Mouse (Mus musculus): ENCODE results near the gene Fam107b. TPM values are rescaled to one million over a fixed set of nuclear protein-coding genes. Genes with fewer than 3 reads are reported as not detected.

Gene Fam107b
- polyA plus RNA-seq, 1 experiment from 2014 or later, result 18.3 TPM

- no peaks in the 10 kb centered on the region for H3K9me3 ChIP-seq (replicated peaks)
- WGBS (ENCODE audit: insufficient replicate concordance), result 41% methylated on average over 8 of the region's 8 CpGs
- H3K4me2 ChIP-seq, result no peak overlapping the region
- H3K36me3 ChIP-seq (replicated peaks), result no peaks in the 10 kb centered on the region
- no peak overlapping the region for H3K4me3 ChIP-seq (replicated peaks)
- no peak for ATAC-seq (ENCODE audit: insufficient read depth)
- no peaks in the 10 kb centered on the region for H3K27me3 ChIP-seq
- no peaks in the 10 kb centered on the region for H3K4me1 ChIP-seq (replicated peaks)
- H3K27ac ChIP-seq (replicated peaks), result no peak overlapping the region
- H3K9ac ChIP-seq, result no peak overlapping the region
Measured at GRCm38 (mm10) chr2:3608868-3609854, 38.9 kb downstream of the Fam107b start.

- 80% methylated on average over 1 of the region's 1 CpGs for WGBS (ENCODE audit: insufficient replicate concordance)
Measured at GRCm38 (mm10) chr2:3618446-3618845, 48.2 kb downstream of the Fam107b start.

GRCm38 (mm10) chr2:3621568-3621967, 51.3 kb downstream of the Fam107b start:
- H3K4me1 ChIP-seq (replicated peaks), result no peaks in the 10 kb centered on the region; the same call in 1 of the 2 replicates
- H3K27me3 ChIP-seq, result no peaks in the 10 kb centered on the region
- H3K9ac ChIP-seq, result no peak overlapping the region
- no peaks in the 10 kb centered on the region for H3K36me3 ChIP-seq (replicated peaks)
- no peak for ATAC-seq (ENCODE audit: insufficient read depth)
- H3K4me3 ChIP-seq (replicated peaks), result no peak overlapping the region
- H3K27ac ChIP-seq (replicated peaks), result no peak overlapping the region
- 38% methylated on average over 6 of the region's 6 CpGs for WGBS (ENCODE audit: insufficient replicate concordance)
- H3K9me3 ChIP-seq (replicated peaks), result no peaks in the 10 kb centered on the region
- no peak overlapping the region for H3K4me2 ChIP-seq

More at GRCm38 (mm10) chr2:3618446-3618845, 48.2 kb downstream of the Fam107b start:
- Histone ChIP-seq H3K9ac (no peak overlapping the region), H3K27me3 (no peaks in the 10 kb centered on the region), H3K36me3 (replicated peaks) (no peaks in the 10 kb centered on the region), H3K4me3 (replicated peaks) (no peak overlapping the region), H3K9me3 (replicated peaks) (no peaks in the 10 kb centered on the region), H3K4me1 (replicated peaks) (no peaks in the 10 kb centered on the region), H3K27ac (replicated peaks) (no peak overlapping the region), H3K4me2 (no peak overlapping the region)
- no peak for ATAC-seq (ENCODE audit: insufficient read depth)

GRCm38 (mm10) chr2:3622158-3622557, 51.9 kb downstream of the Fam107b start:
- Histone ChIP-seq H3K9ac (no peak overlapping the region), H3K4me3 (replicated peaks) (no peak overlapping the region), H3K27ac (replicated peaks) (no peak overlapping the region), H3K4me1 (replicated peaks) (no peaks in the 10 kb centered on the region; the same call in 1 of the 2 replicates), H3K36me3 (replicated peaks) (no peaks in the 10 kb centered on the region), H3K9me3 (replicated peaks) (no peaks in the 10 kb centered on the region), H3K27me3 (no peaks in the 10 kb centered on the region), H3K4me2 (no peak overlapping the region)
- 62% methylated on average over 2 of the region's 2 CpGs for WGBS (ENCODE audit: insufficient replicate concordance)
- no peak for ATAC-seq (ENCODE audit: insufficient read depth)

GRCm38 (mm10) chr2:3623207-3623980, 53.1 kb downstream of the Fam107b start:
- H3K27me3 ChIP-seq, result no peaks in the 10 kb centered on the region
- no peaks in the 10 kb centered on the region for H3K9me3 ChIP-seq (replicated peaks)
- H3K4me1 ChIP-seq (replicated peaks), result no peaks in the 10 kb centered on the region; the same call in 1 of the 2 replicates
- 0 out of 2 replicates have a peak overlapping the region, but pooled peaks have one; percentile 11 for H3K27ac ChIP-seq (replicated peaks)
- peak overlapping the region; percentile 9; the same call in 1 of the 2 replicates for H3K4me2 ChIP-seq
- H3K4me3 ChIP-seq (replicated peaks), result no peak overlapping the region
- no peak overlapping the region for H3K9ac ChIP-seq
- ATAC-seq (ENCODE audit: insufficient read depth), result no peak
- H3K36me3 ChIP-seq (replicated peaks), result no peaks in the 10 kb centered on the region
- WGBS (ENCODE audit: insufficient replicate concordance), result 51% methylated on average over 7 of the region's 7 CpGs

- H3K4me3 ChIP-seq (replicated peaks), result no peak overlapping the region
- H3K27me3 ChIP-seq, result no peaks in the 10 kb centered on the region
- peak overlapping the region; percentile 9; the same call in 1 of the 2 replicates for H3K4me2 ChIP-seq
- H3K27ac ChIP-seq (replicated peaks), result 0 out of 2 replicates have a peak overlapping the region, but pooled peaks have one; percentile 11
- peak; percentile 79 for ATAC-seq (ENCODE audit: insufficient read depth)
- H3K9me3 ChIP-seq (replicated peaks), result no peaks in the 10 kb centered on the region
- H3K36me3 ChIP-seq (replicated peaks), result no peaks in the 10 kb centered on the region
- 58% methylated on average over 7 of the region's 7 CpGs for WGBS (ENCODE audit: insufficient replicate concordance)
- H3K4me1 ChIP-seq (replicated peaks), result no peaks in the 10 kb centered on the region; the same call in 1 of the 2 replicates
- no peak overlapping the region for H3K9ac ChIP-seq
Measured at GRCm38 (mm10) chr2:3623981-3624584, 53.8 kb downstream of the Fam107b start.

GRCm38 (mm10) chr2:3629096-3629495, 58.8 kb downstream of the Fam107b start:
- no peak for ATAC-seq (ENCODE audit: insufficient read depth)
- 66% methylated on average over 6 of the region's 6 CpGs for WGBS (ENCODE audit: insufficient replicate concordance)
- no peaks in the 10 kb centered on the region for H3K36me3 ChIP-seq (replicated peaks)
- no peaks in the 10 kb centered on the region for H3K4me1 ChIP-seq (replicated peaks)
- H3K27me3 ChIP-seq, result no peaks in the 10 kb centered on the region
- no peak overlapping the region for H3K9ac ChIP-seq
- H3K4me3 ChIP-seq (replicated peaks), result no peak overlapping the region
- H3K4me2 ChIP-seq, result no peak overlapping the region
- H3K9me3 ChIP-seq (replicated peaks), result no peaks in the 10 kb centered on the region
- H3K27ac ChIP-seq (replicated peaks), result no peak overlapping the region

GRCm38 (mm10) chr2:3629741-3630140, 59.5 kb downstream of the Fam107b start:
- H3K27ac ChIP-seq (replicated peaks), result no peak overlapping the region
- H3K9me3 ChIP-seq (replicated peaks), result no peaks in the 10 kb centered on the region
- H3K4me3 ChIP-seq (replicated peaks), result no peak overlapping the region
- H3K4me2 ChIP-seq, result no peak overlapping the region
- H3K36me3 ChIP-seq (replicated peaks), result no peaks in the 10 kb centered on the region
- no peaks in the 10 kb centered on the region for H3K27me3 ChIP-seq
- 66% methylated on average over 5 of the region's 5 CpGs for WGBS (ENCODE audit: insufficient replicate concordance)
- H3K9ac ChIP-seq, result no peak overlapping the region
- ATAC-seq (ENCODE audit: insufficient read depth), result no peak
- H3K4me1 ChIP-seq (replicated peaks), result no peaks in the 10 kb centered on the region

- no peaks in the 10 kb centered on the region for H3K4me1 ChIP-seq (replicated peaks)
- no peak overlapping the region for H3K27ac ChIP-seq (replicated peaks)
- no peaks in the 10 kb centered on the region for H3K9me3 ChIP-seq (replicated peaks)
- ATAC-seq (ENCODE audit: insufficient read depth), result no peak
- WGBS (ENCODE audit: insufficient replicate concordance), result 54% methylated on average over 5 of the region's 5 CpGs
- no peaks in the 10 kb centered on the region for H3K36me3 ChIP-seq (replicated peaks)
- H3K9ac ChIP-seq, result no peak overlapping the region
- H3K27me3 ChIP-seq, result no peaks in the 10 kb centered on the region
- no peak overlapping the region for H3K4me3 ChIP-seq (replicated peaks)
- H3K4me2 ChIP-seq, result no peak overlapping the region
Measured at GRCm38 (mm10) chr2:3630769-3631477, 60.6 kb downstream of the Fam107b start.

GRCm38 (mm10) chr2:3633137-3633536, 62.8 kb downstream of the Fam107b start:
- no peak for ATAC-seq (ENCODE audit: insufficient read depth)
- no peaks in the 10 kb centered on the region for H3K4me1 ChIP-seq (replicated peaks)
- H3K36me3 ChIP-seq (replicated peaks), result no peaks in the 10 kb centered on the region
- no peak overlapping the region for H3K4me3 ChIP-seq (replicated peaks)
- H3K9ac ChIP-seq, result no peak overlapping the region
- H3K27me3 ChIP-seq, result no peaks in the 10 kb centered on the region
- 59% methylated on average over 9 of the region's 9 CpGs for WGBS (ENCODE audit: insufficient replicate concordance)
- H3K27ac ChIP-seq (replicated peaks), result no peak overlapping the region
- no peaks in the 10 kb centered on the region for H3K9me3 ChIP-seq (replicated peaks)
- no peak overlapping the region for H3K4me2 ChIP-seq
